Mouse (Mus musculus) midbrain, embryonic 12.5 days (tissue): ENCODE measurements at regions not wholly inside any gene's neighbourhood (a gene's known extent, or its start where the extent isn't known, plus 50 kb on each side); places are given as distances from the start of the nearest gene placed in this dataset.
A peak's percentile ranks its signal among the peaks of the same experiment; 100 is the strongest.

Experiments
- ATAC-seq: fragments of 200-750 bp; cut with Nextera tagmentation; 2 replicates; pipeline ENCODE4 v1.8.0; 2017; ENCODE audit warnings: low read depth, moderate TSS enrichment, moderate library complexity; ENCODE audit not compliant: low FRiP score
- H3K27ac ChIP-seq: fragments of 300-500 bp; sonication (generic); replicated peaks from 2 replicates; pipeline ENCODE4 v1.5.1; 2016; ENCODE audit warnings: mild to moderate bottlenecking
- H3K27me3 ChIP-seq: fragments of 300-500 bp; sonication (generic); 2 replicates; pipeline ENCODE4 v1.6.1; 2016; ENCODE audit warnings: mild to moderate bottlenecking
- H3K36me3 ChIP-seq: fragments of 300-500 bp; sonication (generic); 2 replicates; pipeline ENCODE4 v1.6.1; 2016
- H3K4me1 ChIP-seq: fragments of 300-500 bp; sonication (generic); 2 replicates; pipeline ENCODE4 v1.6.1; 2016
- H3K4me2 ChIP-seq: fragments of 300-500 bp; sonication (generic); replicated peaks from 2 replicates; pipeline ENCODE4 v1.6.1; 2016; ENCODE audit warnings: mild to moderate bottlenecking, moderate library complexity
- H3K4me3 ChIP-seq: fragments of 300-500 bp; sonication (generic); 2 replicates; pipeline ENCODE4 v1.5.1; 2016; ENCODE audit warnings: mild to moderate bottlenecking
- H3K9ac ChIP-seq: fragments of 300-500 bp; sonication (generic); replicated peaks from 2 replicates; pipeline ENCODE4 v1.6.1; 2016; ENCODE audit warnings: mild to moderate bottlenecking, moderate library complexity
- H3K9me3 ChIP-seq: fragments of 300-500 bp; sonication (generic); 2 replicates; pipeline ENCODE4 v1.6.1; 2016; ENCODE audit warnings: mild to moderate bottlenecking
- WGBS: fragments of 180-500 bp; shearing (Covaris S2); methylation state at CpG from one replicate; pipeline ENCODE4 v1.1.7; 2016; 5-methylcytosine and 5-hydroxymethylcytosine counted together

GRCm38 (mm10) chr6:6455566-6455965, 122.9 kb downstream of the Sem1 start:
- H3K36me3 ChIP-seq, result no peaks in the 10 kb centered on the region
- no peak for ATAC-seq
- no peak overlapping the region for H3K4me2 ChIP-seq

GRCm38 (mm10) chr6:6454396-6454795, 124.1 kb downstream of the Sem1 start:
- Histone ChIP-seq H3K9me3 (no peaks in the 10 kb centered on the region), H3K36me3 (no peaks in the 10 kb centered on the region), H3K4me2 (no peak overlapping the region), H3K4me3 (no peak overlapping the region), H3K27me3 (no peaks in the 10 kb centered on the region), H3K9ac (no peak overlapping the region), H3K4me1 (peaks cover 9% of the 10 kb centered on the region; the same call in 1 of the 2 replicates), H3K27ac (no peak overlapping the region)
- 47% methylated on average over 2 of the region's 2 CpGs for WGBS
- no peak for ATAC-seq

More at GRCm38 (mm10) chr6:6455566-6455965, 122.9 kb downstream of the Sem1 start:
- WGBS, result 86% methylated on average over 5 of the region's 5 CpGs
- Histone ChIP-seq H3K9ac (no peak overlapping the region), H3K4me3 (no peak overlapping the region), H3K27ac (no peak overlapping the region), H3K27me3 (no peaks in the 10 kb centered on the region), H3K4me1 (peaks cover 15% of the 10 kb centered on the region), H3K9me3 (no peaks in the 10 kb centered on the region)

- ATAC-seq, result no peak
- H3K27ac ChIP-seq, result no peak overlapping the region
- no peak overlapping the region for H3K4me2 ChIP-seq
- H3K4me1 ChIP-seq, result no peaks in the 10 kb centered on the region
- H3K9ac ChIP-seq, result no peak overlapping the region
- H3K9me3 ChIP-seq, result peaks cover 6% of the 10 kb centered on the region; the same call in 1 of the 2 replicates
- no peaks in the 10 kb centered on the region for H3K27me3 ChIP-seq
- H3K4me3 ChIP-seq, result no peak overlapping the region
- H3K36me3 ChIP-seq, result no peaks in the 10 kb centered on the region
- 85% methylated on average over 3 of the region's 3 CpGs for WGBS
Measured at GRCm38 (mm10) chr6:6434855-6435254, 143.6 kb downstream of the Sem1 start.

- no peaks in the 10 kb centered on the region for H3K4me1 ChIP-seq
- H3K27me3 ChIP-seq, result no peaks in the 10 kb centered on the region
- no peak overlapping the region for H3K9ac ChIP-seq
- ATAC-seq, result no peak
- H3K27ac ChIP-seq, result no peak overlapping the region
- H3K4me2 ChIP-seq, result no peak overlapping the region
- no peak overlapping the region for H3K4me3 ChIP-seq
- peaks cover 5% of the 10 kb centered on the region; the same call in 1 of the 2 replicates for H3K9me3 ChIP-seq
- WGBS, result 80% methylated on average over 5 of the region's 5 CpGs
- no peaks in the 10 kb centered on the region for H3K36me3 ChIP-seq
Measured at GRCm38 (mm10) chr6:6434261-6434802, 144.1 kb downstream of the Sem1 start.

GRCm38 (mm10) chr6:6433179-6433578, 145.3 kb downstream of the Sem1 start:
- no peak for ATAC-seq
- 89% methylated on average over 6 of the region's 6 CpGs for WGBS

GRCm38 (mm10) chr6:6414654-6415610, 163.5 kb downstream of the Sem1 start:
- Histone ChIP-seq H3K4me2 (no peak overlapping the region), H3K4me1 (no peaks in the 10 kb centered on the region), H3K36me3 (no peaks in the 10 kb centered on the region), H3K9ac (no peak overlapping the region), H3K9me3 (no peaks in the 10 kb centered on the region), H3K27me3 (no peaks in the 10 kb centered on the region), H3K4me3 (no peak overlapping the region), H3K27ac (no peak overlapping the region)
- ATAC-seq, result no peak
- 88% methylated on average over 9 of the region's 9 CpGs for WGBS

More at GRCm38 (mm10) chr6:6433179-6433578, 145.3 kb downstream of the Sem1 start:
- H3K27me3 ChIP-seq, result no peaks in the 10 kb centered on the region
- no peak overlapping the region for H3K4me3 ChIP-seq
- H3K9me3 ChIP-seq, result no peaks in the 10 kb centered on the region
- H3K4me1 ChIP-seq, result no peaks in the 10 kb centered on the region
- no peak overlapping the region for H3K27ac ChIP-seq
- no peak overlapping the region for H3K4me2 ChIP-seq
- H3K9ac ChIP-seq, result no peak overlapping the region
- no peaks in the 10 kb centered on the region for H3K36me3 ChIP-seq

GRCm38 (mm10) chr6:6397997-6398396, 180.5 kb downstream of the Sem1 start:
- Histone ChIP-seq H3K4me2 (no peak overlapping the region), H3K9me3 (no peaks in the 10 kb centered on the region), H3K4me1 (no peaks in the 10 kb centered on the region), H3K27ac (no peak overlapping the region), H3K27me3 (no peaks in the 10 kb centered on the region), H3K9ac (no peak overlapping the region), H3K4me3 (no peak overlapping the region), H3K36me3 (no peaks in the 10 kb centered on the region)
- no peak for ATAC-seq
- 37% methylated on average over 3 of the region's 3 CpGs for WGBS

- Histone ChIP-seq H3K4me3 (no peak overlapping the region), H3K9ac (no peak overlapping the region), H3K9me3 (no peaks in the 10 kb centered on the region), H3K27ac (no peak overlapping the region), H3K36me3 (no peaks in the 10 kb centered on the region), H3K27me3 (no peaks in the 10 kb centered on the region; the same call in none of the 2 replicates), H3K4me1 (peaks cover 10% of the 10 kb centered on the region), H3K4me2 (no peak overlapping the region)
- peak; percentile 42; the same call in 1 of the 2 replicates for ATAC-seq
- 58% methylated on average over 16 of the region's 16 CpGs for WGBS
Measured at GRCm38 (mm10) chr6:6389454-6390445, 172.8 kb upstream of the Slc25a13 start.

- H3K4me3 ChIP-seq, result no peak overlapping the region
- H3K9ac ChIP-seq, result no peak overlapping the region
- no peaks in the 10 kb centered on the region for H3K36me3 ChIP-seq
- ATAC-seq, result peak; percentile 63; the same call in 1 of the 2 replicates
- H3K4me1 ChIP-seq, result peaks cover 10% of the 10 kb centered on the region
- H3K9me3 ChIP-seq, result no peaks in the 10 kb centered on the region
- WGBS, result 9% methylated on average over 5 of the region's 5 CpGs
- no peak overlapping the region for H3K27ac ChIP-seq
- H3K4me2 ChIP-seq, result no peak overlapping the region
- H3K27me3 ChIP-seq, result peaks cover 5% of the 10 kb centered on the region
Measured at GRCm38 (mm10) chr6:6388835-6389440, 172.0 kb upstream of the Slc25a13 start.

GRCm38 (mm10) chr6:6387571-6387970, 170.6 kb upstream of the Slc25a13 start:
- WGBS, result 79% methylated on average over 5 of the region's 5 CpGs
- no peak for ATAC-seq
- Histone ChIP-seq H3K36me3 (no peaks in the 10 kb centered on the region), H3K9ac (no peak overlapping the region), H3K27ac (no peak overlapping the region), H3K4me1 (peaks cover 10% of the 10 kb centered on the region), H3K9me3 (no peaks in the 10 kb centered on the region), H3K4me3 (no peak overlapping the region), H3K27me3 (peaks cover 5% of the 10 kb centered on the region), H3K4me2 (no peak overlapping the region)

GRCm38 (mm10) chr6:6384971-6385370, 168.0 kb upstream of the Slc25a13 start:
- 48% methylated on average over 7 of the region's 7 CpGs for WGBS
- H3K9me3 ChIP-seq, result no peaks in the 10 kb centered on the region
- H3K27me3 ChIP-seq, result peaks cover 5% of the 10 kb centered on the region
- no peak overlapping the region for H3K27ac ChIP-seq
- ATAC-seq, result peak; percentile 72; the same call in 1 of the 2 replicates
- H3K4me3 ChIP-seq, result no peak overlapping the region
- no peak overlapping the region for H3K4me2 ChIP-seq
- no peaks in the 10 kb centered on the region for H3K36me3 ChIP-seq
- peaks cover 10% of the 10 kb centered on the region for H3K4me1 ChIP-seq
- no peak overlapping the region for H3K9ac ChIP-seq
